Mouse (Mus musculus) cerebellum, adult 11-12 months (tissue): ENCODE measurements around the gene Anks6.

Experiments
- DNase-seq: peaks from one replicate; pipeline ENCODE4 v3.0.0; 2022

Gene Anks6

GRCm38 (mm10) chr4:46988824-46989223 lies 68.4 kb downstream of the Anks6 start:
- no peak for DNase-seq

GRCm38 (mm10) chr4:46988257-46988656 lies 69.0 kb downstream of the Anks6 start:
- no peak for DNase-seq

GRCm38 (mm10) chr4:46987809-46988208 lies 69.4 kb downstream of the Anks6 start:
- no peak for DNase-seq

GRCm38 (mm10) chr4:46986054-46986453 lies 71.2 kb downstream of the Anks6 start:
- DNase-seq = peak; percentile 68

- DNase-seq = no peak
These were observed 74.3 kb downstream of the Anks6 start for GRCm38 (mm10) chr4:46982912-46983311.

- DNase-seq = no peak
These were observed 75.1 kb downstream of the Anks6 start for GRCm38 (mm10) chr4:46982094-46982493.

GRCm38 (mm10) chr4:46978371-46978770 lies 78.9 kb downstream of the Anks6 start:
- DNase-seq = no peak

GRCm38 (mm10) chr4:46977161-46977560 lies 80.1 kb downstream of the Anks6 start:
- DNase-seq = no peak

GRCm38 (mm10) chr4:46976671-46977071 lies 80.6 kb downstream of the Anks6 start:
- DNase-seq = peak; percentile 88

GRCm38 (mm10) chr4:46973322-46973721 lies 83.9 kb downstream of the Anks6 start:
- DNase-seq = no peak

- DNase-seq = no peak
These were observed 89.2 kb downstream of the Anks6 start for GRCm38 (mm10) chr4:46967981-46968380.

GRCm38 (mm10) chr4:46966551-46966950 lies 90.7 kb downstream of the Anks6 start:
- DNase-seq = no peak
